Mouse (Mus musculus) T-helper 17 cell (primary cell): Measurements from ENCODE around the gene Ppil1.

ENCODE experiments used
- in situ Hi-C, 2 experiments: fragments of 300-600 bp; cut with MboI, MseI; formaldehyde crosslinking; loops; 1 replicate in 1 of 2; 2 replicates in 1 of 2; pipeline ENCODE4 v1.15.1; 2025; ENCODE audit warnings: high pct_unique_total_duplicates in 2 of 2

Ppil1 gene

GRCm38 (mm10) chr17:29263840-29264633 is at the start of gene Ppil1:
TSS of gene Ppil1 (minus strand) at chr17:29264186.
- in situ Hi-C loops: loop anchor here (5.0 to 25.0 kb wide), 2 partner anchors 98 to 253 kb away; partner anchors contain the start of gene Fgd2 (in 1 of the 2)

GRCm38 (mm10) chr17:29313300-29313699 is 49.3 kb upstream of the Ppil1 start:
- in situ Hi-C loops: no loop called here

GRCm38 (mm10) chr17:29312082-29312481 is 48.1 kb upstream of the Ppil1 start:
- in situ Hi-C loops: no loop called here

DNA sequence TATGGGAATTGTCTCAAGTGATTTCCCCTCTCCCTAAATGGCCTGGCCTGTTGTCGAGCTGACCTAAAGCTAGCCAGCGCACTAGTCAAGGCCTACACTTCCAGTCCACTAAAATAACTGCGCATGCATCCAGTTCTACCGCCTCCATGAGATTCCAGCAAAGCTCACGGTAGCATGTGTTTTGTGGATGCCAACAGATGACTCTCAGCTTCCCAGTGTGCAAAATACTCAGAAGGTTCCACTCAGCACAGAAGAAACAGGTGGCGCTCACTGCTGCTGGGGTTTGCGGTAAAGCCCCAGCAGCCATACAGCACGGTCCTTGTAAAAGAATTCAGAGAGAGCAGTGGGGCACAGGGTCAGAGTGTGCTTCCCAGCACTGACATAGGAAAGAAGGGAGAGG is 47.6 kb upstream of the Ppil1 start:
- in situ Hi-C loops: no loop called here

DNA sequence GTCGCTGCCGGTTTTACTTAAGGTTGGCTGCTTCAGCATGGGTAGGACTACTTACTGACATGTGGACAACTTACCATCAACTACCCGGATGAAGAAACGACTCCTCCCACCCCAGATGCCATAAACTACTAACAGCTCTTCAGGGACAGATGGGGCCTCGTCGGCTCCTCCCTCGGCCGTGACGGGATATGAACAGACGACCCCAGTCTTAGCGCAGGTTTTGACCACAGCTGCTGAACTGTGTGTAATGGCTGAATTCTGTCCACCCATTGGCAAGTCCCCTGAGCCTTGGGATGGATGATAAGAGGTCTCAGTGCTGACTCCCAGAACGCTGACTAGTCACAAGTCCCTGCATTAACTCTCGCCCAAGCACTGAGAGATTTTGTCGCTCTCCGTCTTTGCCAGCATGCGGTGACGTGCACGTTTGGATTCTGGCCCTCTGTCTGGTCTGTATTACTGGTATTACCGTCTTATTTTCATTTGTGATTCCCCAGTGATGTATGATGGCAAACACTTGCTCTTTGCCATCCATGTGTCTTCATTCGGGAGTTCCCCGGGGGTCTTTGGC is 46.2 kb upstream of the Ppil1 start:
- in situ Hi-C loops: no loop called here

DNA sequence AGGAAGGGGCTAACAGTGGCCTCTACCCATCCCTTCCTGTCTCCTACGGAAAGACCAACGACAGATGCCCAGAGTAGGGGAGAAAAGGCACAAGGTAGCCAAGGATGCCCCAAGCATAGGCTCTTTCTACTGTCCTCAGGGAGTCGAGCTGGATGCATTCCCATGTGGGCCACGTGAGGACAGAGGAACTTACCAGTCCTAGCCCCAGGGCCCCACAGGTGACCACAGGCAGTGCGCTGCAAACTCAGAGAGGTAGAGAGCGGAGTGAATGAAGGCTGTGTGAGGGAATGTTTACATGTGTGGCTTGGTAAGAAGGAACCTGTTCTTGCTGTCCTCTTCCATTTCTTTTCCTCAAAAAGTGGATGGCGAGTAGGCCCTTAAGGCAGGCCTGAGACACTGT is 41.9 kb upstream of the Ppil1 start:
- in situ Hi-C loops: loop anchor here in 1 of 2 experiments (5.0 kb wide), 1 partner anchor 34 kb away; no protein-coding TSS in a partner anchor

DNA sequence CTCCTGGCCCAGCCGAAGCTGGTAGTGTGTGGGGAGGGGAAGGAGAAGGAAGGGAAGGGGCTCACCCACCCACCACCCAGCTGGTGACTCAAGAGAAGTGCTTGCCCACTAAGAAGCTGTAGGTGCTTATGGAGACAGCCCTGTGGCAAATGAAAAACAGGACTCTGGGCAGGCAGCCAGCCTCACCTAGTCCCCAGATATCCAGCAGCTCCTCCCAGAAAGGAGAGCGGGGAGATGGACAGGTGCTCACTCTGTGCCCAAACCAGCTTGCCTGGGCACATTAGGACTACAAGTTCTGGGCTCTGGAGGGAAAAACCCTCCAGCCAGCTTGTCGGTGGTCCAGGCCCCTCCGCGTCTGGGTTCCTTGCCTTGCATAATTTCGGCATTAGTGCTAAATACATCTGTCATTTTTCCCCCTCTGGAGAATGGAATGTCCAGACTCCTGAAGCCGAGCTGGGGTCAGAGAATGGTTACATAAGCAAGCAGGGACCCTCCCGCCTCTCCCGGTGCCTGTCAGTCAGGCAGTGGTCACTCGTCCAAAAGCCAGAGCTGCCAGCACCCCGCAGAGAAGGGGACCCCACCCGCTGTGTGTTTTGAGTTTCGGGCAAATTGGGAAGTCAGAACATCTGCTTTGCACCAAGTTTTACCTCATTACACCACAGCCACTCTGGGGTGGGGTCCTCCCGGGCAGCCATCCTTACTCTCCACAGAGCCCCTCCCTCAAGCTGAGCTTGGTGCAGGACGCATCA is 41.2 kb upstream of the Ppil1 start:
- in situ Hi-C loops: loop anchor here in 1 of 2 experiments (5.0 kb wide), 1 partner anchor 33 kb away; no protein-coding TSS in a partner anchor

DNA sequence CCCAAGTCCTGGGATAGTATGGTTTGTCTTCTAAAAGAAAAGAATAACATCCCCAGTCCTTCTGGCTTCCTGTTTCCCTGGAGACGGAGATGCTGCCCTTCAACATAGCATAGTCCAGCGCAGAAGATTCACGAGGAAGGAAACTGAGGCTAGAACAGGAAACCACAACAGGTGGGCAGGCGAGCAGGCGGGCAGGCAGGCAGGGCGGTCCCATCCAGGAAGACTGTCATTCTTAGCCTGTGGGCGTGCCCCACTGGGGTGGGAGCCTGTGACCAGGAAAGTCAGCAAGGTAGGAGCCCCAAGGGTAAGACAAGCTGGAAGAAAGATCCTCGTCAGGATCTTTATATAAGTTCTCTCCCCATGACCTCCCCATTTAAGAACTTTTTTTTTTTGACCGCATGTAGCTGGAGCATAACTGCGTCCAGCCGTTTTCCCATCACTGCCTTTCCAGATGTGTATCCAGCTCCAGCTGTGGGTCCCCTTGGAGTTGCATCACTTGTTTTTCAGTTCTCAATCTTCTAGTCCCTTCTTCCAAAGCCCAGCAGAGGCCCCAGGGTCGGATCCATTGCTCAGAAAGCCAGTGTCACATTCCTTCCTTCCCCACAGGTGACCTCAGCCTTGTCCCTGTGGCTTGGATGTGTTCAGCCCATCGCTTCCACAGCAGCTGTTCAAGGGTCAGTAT is 40.5 kb upstream of the Ppil1 start:
- in situ Hi-C loops: loop anchor here in 1 of 2 experiments (5.0 kb wide), 1 partner anchor 32 kb away; no protein-coding TSS in a partner anchor

- in situ Hi-C loops: no loop called here
Measured at GRCm38 (mm10) chr17:29303856-29304255, 39.9 kb upstream of the Ppil1 start.

DNA sequence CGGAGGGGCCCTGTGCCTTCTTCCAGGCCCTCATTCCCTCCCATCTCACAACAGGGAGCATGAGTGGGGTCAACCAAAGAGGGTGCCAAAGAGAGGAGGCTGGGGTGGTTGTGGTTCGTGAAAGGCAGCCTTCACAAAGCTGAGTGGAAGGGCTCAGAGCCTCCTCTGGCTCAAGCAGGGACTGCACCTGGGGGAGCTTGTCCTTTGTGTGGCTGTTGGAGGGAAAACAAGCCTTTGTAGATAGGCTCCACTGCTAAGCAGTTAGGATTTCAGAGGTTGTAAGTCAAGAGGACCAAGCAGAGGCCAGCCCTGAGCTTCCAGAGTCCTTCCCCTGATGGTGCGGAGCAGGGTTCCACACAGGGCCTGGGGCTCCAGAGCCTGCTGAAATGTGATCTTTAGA is 39.1 kb upstream of the Ppil1 start:
- in situ Hi-C loops: no loop called here

DNA sequence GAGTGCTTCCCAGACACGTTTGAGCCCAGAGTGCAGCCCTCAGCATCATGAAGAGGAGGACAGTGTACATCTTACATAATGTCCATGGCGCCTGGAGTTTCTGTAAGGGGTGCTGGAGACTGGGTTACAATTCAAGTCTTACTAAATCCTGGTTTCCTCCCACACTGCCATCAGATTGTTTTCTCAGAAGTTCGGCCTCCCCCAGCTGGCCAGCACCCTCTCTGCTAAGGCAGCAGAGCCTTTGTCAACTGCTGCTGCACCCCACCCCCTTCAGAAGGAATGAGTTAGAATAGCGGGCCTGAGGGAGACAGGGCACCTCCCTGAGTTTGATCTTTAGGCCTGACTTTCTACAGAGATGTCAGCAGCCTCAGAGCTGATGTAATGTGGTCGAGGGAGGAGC is 38.2 kb upstream of the Ppil1 start:
- in situ Hi-C loops: no loop called here

GRCm38 (mm10) chr17:29301421-29301820 is 37.4 kb upstream of the Ppil1 start:
- in situ Hi-C loops: no loop called here

DNA sequence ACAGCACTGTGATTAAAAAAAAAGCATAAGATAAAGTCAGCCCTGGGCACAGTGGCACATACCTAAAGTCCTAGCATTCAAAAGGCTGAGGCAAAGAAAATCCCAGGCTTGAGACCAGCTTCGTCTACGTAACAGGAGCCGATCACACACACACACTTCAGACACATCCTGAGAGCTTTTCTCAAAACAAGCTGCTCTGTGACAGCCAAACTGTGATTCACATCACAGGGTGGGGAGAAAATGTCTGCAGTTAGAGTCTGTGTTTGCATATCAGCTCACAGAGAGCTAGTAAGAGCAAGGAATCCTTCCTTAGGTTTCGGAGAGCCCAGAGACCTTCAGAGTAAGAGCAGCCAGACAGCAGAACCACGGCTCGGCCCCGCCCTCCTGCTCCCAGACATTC is 36.9 kb upstream of the Ppil1 start:
- in situ Hi-C loops: no loop called here

- in situ Hi-C loops: no loop called here
Measured at GRCm38 (mm10) chr17:29299282-29299681, 35.3 kb upstream of the Ppil1 start.

- in situ Hi-C loops: no loop called here
Measured at GRCm38 (mm10) chr17:29297813-29298212, 33.8 kb upstream of the Ppil1 start.

DNA sequence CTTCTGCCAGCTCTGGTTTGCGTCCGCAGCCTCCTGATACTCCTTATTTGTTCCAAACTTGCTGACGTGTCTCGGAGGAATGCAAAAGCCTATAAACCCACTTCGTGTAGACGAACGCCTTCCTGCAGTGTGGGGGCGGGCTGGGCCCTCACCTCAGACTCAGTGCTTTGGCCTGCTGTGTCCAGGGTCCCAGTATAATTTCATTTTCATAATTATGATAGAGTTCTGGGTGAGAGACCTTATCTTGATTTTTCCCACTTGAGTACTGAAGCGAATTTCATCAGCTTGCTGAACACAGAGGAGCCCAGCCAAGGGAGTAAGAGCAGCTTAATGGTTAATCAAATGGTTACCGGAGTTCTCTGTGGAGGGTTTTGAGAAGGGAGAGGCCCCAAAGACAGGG is 33.3 kb upstream of the Ppil1 start:
- in situ Hi-C loops: no loop called here

DNA sequence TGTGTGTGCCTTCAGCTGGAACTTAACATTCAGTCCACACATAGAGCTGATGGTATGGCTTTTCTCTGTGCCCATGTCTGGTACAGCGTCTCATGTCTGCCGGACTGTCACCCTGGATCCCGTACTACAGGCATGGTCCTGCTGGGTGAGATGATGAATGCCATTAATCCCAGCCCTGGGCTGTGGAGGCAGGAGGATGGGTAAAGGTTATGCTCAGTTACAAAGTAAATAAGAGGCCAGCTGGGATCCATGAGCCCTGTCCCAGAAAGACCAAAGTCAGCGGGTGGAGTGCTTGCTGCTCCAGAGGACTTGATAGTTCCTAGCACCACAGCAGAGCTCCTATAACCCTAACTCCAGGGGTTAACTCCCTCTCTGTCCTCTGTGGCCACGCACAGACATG is 31.8 kb upstream of the Ppil1 start:
- in situ Hi-C loops: no loop called here

GRCm38 (mm10) chr17:29293807-29294605 is 30.0 kb upstream of the Ppil1 start:
- in situ Hi-C loops: no loop called here

DNA sequence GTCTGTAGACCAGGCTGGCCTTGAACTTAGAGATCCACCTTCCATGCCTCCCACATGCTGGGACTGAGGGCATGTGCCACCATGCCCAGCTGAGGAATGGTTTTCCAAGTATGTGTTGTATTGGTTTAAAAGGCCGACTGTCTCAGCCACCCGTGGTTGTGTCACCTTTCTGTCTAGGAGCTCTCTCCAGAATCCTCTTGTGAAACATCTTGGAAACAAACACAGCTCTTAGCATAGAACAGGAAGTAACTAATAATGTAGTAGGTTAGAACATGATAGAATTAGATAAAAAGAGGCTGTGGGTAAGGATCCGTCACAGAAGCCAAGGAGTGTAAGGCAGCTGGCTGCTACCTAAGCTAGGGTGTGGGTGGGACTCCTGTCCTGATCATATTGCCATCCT is 29.0 kb upstream of the Ppil1 start:
- in situ Hi-C loops: no loop called here

DNA sequence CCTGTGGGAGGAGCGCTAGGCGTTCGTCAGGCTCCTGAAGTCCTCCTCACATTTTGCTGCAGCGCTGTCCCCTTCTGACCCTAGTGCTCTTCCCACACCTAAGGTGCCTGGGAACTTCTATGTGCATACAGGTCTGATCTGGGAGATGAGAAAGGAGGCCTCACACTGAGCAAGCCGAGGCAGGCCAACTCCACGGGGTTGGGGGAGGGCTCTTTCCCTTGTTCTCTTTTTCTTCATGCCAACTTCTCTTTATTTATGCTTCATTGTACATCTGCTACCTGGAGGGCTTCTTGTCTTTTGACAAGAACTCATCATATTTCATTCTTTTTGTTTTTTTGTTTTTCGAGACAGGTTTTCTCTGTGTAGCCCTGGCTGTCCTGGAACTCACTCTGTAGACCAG is 27.8 kb upstream of the Ppil1 start:
- in situ Hi-C loops: no loop called here
